Mouse (Mus musculus) embryonic fibroblast, embryonic 13.5 days (primary cell): ENCODE data around the gene Rreb1. TPM values are rescaled to one million over a fixed set of nuclear protein-coding genes. Genes with fewer than 3 reads are reported as not detected.
A peak's percentile ranks its signal among the peaks of the same experiment; 100 is the strongest.

ENCODE experiments used
- H3K27ac ChIP-seq: 2 replicates; pipeline ENCODE4 v1.5.1; 2012; ENCODE audit warnings: low read length, control low read depth, inconsistent platforms; ENCODE audit not compliant: insufficient read depth
- H3K4me1 ChIP-seq: 2 replicates; pipeline ENCODE4 v1.6.1; 2011; ENCODE audit warnings: low read length; ENCODE audit not compliant: control insufficient read depth, insufficient read depth
- H3K4me3 ChIP-seq: 2 replicates; pipeline ENCODE4 v1.5.1; 2011; ENCODE audit warnings: mild to moderate bottlenecking, control low read depth, low read length; ENCODE audit not compliant: insufficient read depth
- CTCF ChIP-seq: IDR thresholded peaks from 2 replicates; pipeline ENCODE4 v1.5.1; 2011; ENCODE audit warnings: mild to moderate bottlenecking, control low read depth, low read length, moderate library complexity, borderline replicate concordance; ENCODE audit not compliant: insufficient read depth
- POLR2A ChIP-seq: IDR thresholded peaks from 2 replicates; pipeline ENCODE4 v1.6.1; 2011; ENCODE audit warnings: low read depth, mild to moderate bottlenecking, control low read depth, low read length, moderate library complexity
- polyA plus RNA-seq: library from polyadenylated mRNA; stranded (reverse); fragments of >200 nt; gene quantifications from 2 replicates; pipeline ENCODE4 v1.2.4, GENCODE M21; 2011; ENCODE audit warnings: low read depth; ENCODE audit not compliant: missing spikeins, insufficient read length

Gene Rreb1
- polyA plus RNA-seq, 1 experiment: 14.1 TPM

DNA sequence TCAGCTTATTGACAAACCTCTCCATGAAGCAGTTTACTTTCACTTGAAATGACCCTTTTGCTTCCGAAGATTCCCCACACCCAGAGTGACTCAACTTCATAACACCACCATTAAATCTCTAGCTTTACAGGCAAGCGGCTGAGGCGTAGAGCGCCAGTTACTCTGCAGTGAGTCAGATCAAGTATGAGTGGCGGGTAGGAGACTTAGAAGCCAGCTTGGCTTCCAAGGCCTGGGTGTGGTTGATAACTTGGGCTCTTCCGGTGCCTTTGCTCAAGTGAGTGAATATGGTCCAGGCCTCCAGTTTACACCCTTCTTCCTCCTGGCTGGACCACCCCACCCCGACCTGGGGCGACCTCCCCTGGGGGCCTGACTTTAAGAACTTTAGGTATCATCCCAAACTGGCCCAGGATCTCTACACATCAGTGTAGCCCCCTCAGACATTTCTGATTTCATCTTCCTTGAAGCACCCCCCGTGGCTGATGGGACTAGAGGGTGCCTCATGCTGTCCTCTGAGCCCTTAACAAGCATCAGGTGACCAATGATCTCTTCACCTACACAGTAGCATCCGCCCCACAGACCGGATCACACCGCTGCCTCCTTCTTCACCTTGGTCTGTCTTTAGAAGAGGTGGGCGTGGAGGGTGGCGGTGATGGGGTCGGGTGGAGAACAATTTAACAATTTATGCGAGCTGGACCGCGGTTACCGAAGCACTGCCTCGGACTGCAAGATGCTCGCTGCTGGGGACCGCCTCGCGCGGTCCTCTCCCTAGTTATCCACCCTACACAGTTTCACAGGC lies 651 bp upstream of the Rreb1 start:
- H3K4me1 ChIP-seq: peaks cover 12% of the 10 kb centered on the region
- H3K4me3 ChIP-seq: peak overlapping the region; percentile 43
- TF ChIP-seq CTCF (no peak), POLR2A (no peak)
- H3K27ac ChIP-seq: peak overlapping the region; percentile 53; the same call in 1 of the 2 replicates

DNA sequence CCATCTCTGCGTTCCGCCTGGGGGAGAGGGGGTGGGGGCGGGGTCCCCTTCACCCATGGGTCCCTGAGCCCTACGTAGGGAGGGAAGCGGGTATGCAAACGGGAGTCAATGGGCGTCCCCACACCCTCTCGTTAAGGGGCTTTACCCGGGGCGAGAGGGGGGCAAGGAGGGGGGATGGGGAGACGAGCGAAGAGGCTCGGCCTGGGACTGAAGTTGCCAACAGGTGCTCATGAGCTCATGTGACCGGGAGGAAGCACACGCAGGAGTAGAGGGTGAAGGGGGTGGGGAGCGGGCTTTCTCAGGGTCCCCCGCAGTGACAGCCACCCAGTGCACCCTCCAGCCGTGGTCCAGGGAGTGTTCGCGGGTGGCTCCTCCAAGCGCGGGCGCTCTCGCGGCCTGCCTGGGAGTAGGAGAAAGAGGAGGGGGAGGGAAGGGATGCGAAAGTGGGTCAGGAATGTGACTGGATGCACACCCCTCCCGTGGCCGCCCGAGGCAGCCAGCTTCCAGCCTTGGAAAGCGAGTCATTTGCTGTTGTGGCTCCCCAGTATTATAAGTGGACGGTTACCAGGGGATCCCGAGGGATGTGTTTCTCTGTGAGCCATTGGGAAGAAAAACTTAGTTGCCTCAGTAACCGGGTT lies 513 bp downstream of the Rreb1 start:
- Histone ChIP-seq H3K4me1 (peaks cover 12% of the 10 kb centered on the region), H3K27ac (peak overlapping the region; percentile 12), H3K4me3 (peak overlapping the region; percentile 43)
- TF ChIP-seq POLR2A (no peak), CTCF (no peak)

GRCm38 (mm10) chr13:37779251-37779667 lies 1.1 kb downstream of the Rreb1 start:
- peaks cover 17% of the 10 kb centered on the region for H3K4me1 ChIP-seq
- TF ChIP-seq CTCF (no peak), POLR2A (no peak)
- H3K4me3 ChIP-seq: peak overlapping the region; percentile 43
- peak overlapping the region; percentile 12 for H3K27ac ChIP-seq

GRCm38 (mm10) chr13:37781557-37781956 lies 3.4 kb downstream of the Rreb1 start:
- TF ChIP-seq CTCF: no peak
- TF ChIP-seq POLR2A: no peak
- H3K4me1 ChIP-seq: peaks cover 22% of the 10 kb centered on the region
- H3K4me3 ChIP-seq: no peak overlapping the region
- no peak overlapping the region for H3K27ac ChIP-seq

GRCm38 (mm10) chr13:37782144-37782543 lies 3.9 kb downstream of the Rreb1 start:
- Histone ChIP-seq H3K27ac (no peak overlapping the region), H3K4me1 (peaks cover 19% of the 10 kb centered on the region), H3K4me3 (no peak overlapping the region)
- TF ChIP-seq POLR2A: no peak
- TF ChIP-seq CTCF: no peak

DNA sequence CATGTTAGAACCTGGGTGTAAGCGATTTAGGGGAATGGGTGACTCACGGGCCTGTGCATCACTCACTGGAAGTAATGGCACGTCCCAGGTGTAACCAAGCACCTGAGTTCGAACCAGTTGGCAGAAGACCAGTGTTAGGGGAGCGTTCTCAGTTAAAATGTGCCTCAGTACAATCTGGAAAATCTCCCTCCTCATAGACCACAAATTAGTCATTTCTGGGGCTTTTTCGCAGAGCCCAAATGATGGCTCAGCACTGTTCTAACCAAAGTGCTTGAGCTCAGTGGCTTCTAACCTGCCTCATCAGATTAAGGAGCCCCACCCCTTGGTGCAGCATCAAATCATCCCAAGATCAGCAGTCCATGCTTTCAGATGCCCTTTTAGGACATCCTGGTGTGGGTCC lies 5.5 kb downstream of the Rreb1 start:
- Histone ChIP-seq H3K27ac (no peak overlapping the region), H3K4me1 (peaks cover 13% of the 10 kb centered on the region)
- TF ChIP-seq POLR2A: no peak
- no peak for TF ChIP-seq CTCF

GRCm38 (mm10) chr13:37784226-37784625 lies 6.0 kb downstream of the Rreb1 start:
- Histone ChIP-seq H3K4me3 (no peak overlapping the region), H3K27ac (no peak overlapping the region), H3K4me1 (peaks cover 10% of the 10 kb centered on the region)
- TF ChIP-seq CTCF (no peak), POLR2A (no peak)

More for the DNA sequence above, 5.5 kb downstream of the Rreb1 start:
- H3K4me3 ChIP-seq: no peak overlapping the region

GRCm38 (mm10) chr13:37792739-37793336 lies 14.6 kb downstream of the Rreb1 start:
- no peak overlapping the region for H3K4me3 ChIP-seq
- TF ChIP-seq CTCF: no peak
- TF ChIP-seq POLR2A: no peak
- no peaks in the 10 kb centered on the region for H3K4me1 ChIP-seq
- H3K27ac ChIP-seq: no peak overlapping the region

GRCm38 (mm10) chr13:37798811-37799210 lies 20.6 kb downstream of the Rreb1 start:
- TF ChIP-seq CTCF (no peak), POLR2A (no peak)
- H3K27ac ChIP-seq: no peak overlapping the region
- H3K4me1 ChIP-seq: peaks cover 3% of the 10 kb centered on the region; the same call in 1 of the 2 replicates
- no peak overlapping the region for H3K4me3 ChIP-seq

DNA sequence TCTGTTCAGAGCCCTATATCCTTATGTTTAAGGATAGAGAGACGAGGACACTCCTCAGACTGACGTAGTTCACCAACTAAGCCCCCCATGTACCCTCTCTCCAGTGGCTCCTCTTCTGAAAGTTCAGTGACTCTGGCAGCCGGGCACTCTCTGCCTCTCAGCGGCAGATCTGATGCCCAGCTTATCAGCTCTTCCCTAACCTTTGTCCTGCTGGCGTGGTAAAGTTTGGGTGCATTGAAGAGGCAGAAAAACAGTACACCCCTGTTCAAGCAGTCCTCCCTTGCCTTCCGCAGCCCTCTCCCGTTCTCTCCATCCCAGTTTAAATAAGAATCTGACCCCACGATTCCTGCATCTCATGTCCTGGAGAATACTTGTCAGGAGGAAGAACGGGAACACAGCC lies 21.2 kb downstream of the Rreb1 start:
- Histone ChIP-seq H3K4me1 (peaks cover 3% of the 10 kb centered on the region; the same call in 1 of the 2 replicates), H3K27ac (no peak overlapping the region), H3K4me3 (no peak overlapping the region)
- TF ChIP-seq POLR2A (no peak), CTCF (no peak)
